Mouse (Mus musculus): ENCODE data around the gene Kif13a. TPM values are rescaled to one million over a fixed set of nuclear protein-coding genes. Genes with fewer than 3 reads are reported as not detected.

Gene Kif13a
- polyA plus RNA-seq, 1 experiment: 17.4 TPM

DNA sequence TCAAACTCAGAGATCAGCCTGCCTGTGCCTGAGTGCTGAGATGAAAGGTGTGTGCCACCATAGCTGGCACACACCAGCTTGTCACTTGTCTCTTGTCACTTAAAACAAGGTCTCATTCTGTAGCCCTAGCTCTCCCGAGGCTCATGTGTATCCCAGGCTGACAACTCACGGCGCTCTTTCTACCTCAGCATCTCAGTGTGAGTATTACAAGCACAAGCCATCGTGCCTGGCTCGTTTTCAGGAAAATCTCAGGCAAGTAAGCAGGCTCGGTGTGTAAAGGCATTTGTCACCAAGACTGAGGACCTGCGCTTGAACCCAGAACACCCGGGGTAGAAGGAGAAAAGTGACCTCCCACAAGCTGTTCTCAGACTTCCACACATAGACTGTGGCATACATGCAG, 185.8 kb downstream of the Kif13a start:
- Histone ChIP-seq H3K27me3 (replicated peaks; ENCODE audit: control insufficient read depth, insufficient read depth, low read length) (no peaks in the 10 kb centered on the region), H3K4me3 (ENCODE audit: insufficient read depth, low read depth, low read length) (no peak overlapping the region), H3K4me1 (ENCODE audit: control insufficient read depth, insufficient read depth, low read length) (no peaks in the 10 kb centered on the region; the same call in 1 of the 2 replicates), H3K27ac (ENCODE audit: insufficient read depth, low read depth, low read length) (no peak overlapping the region), H3K36me3 (ENCODE audit: control insufficient read depth, insufficient read depth, low read length) (no peaks in the 10 kb centered on the region)
- no peak for TF ChIP-seq POLR2A (IDR thresholded peaks at IDR 0.05; ENCODE audit: low read depth, low read length)
- TF ChIP-seq CTCF (conservative IDR thresholded peaks at IDR 0.05; ENCODE audit: insufficient read depth, insufficient read length, low read depth, low read length): no peak
- DNase-seq: no peak
- 87% methylated on average over 8 of the region's 8 CpGs for WGBS

DNA sequence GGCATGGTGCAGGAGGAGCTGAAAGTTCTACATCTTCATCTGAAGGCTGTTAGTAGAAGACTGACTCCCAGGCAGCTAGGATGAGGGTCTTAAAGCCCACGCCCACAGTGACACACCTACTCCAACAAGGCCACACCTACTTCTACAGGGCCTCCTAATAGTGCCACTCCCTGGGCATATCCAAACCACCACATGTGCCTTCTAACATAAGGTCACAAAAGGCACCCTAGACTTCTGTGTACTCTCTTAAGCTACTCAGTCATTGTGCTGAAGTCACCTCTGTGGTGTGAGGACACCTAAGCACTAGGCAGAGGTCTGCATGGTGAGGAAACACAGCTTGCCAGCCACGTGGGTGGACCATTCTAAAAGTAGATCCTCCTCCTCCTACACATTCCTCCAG, 187.3 kb downstream of the Kif13a start:
- Histone ChIP-seq H3K27ac (ENCODE audit: insufficient read depth, low read depth, low read length) (no peak overlapping the region), H3K4me3 (ENCODE audit: insufficient read depth, low read depth, low read length) (no peak overlapping the region), H3K36me3 (ENCODE audit: control insufficient read depth, insufficient read depth, low read length) (no peaks in the 10 kb centered on the region), H3K27me3 (replicated peaks; ENCODE audit: control insufficient read depth, insufficient read depth, low read length) (no peaks in the 10 kb centered on the region), H3K4me1 (ENCODE audit: control insufficient read depth, insufficient read depth, low read length) (no peaks in the 10 kb centered on the region; the same call in 1 of the 2 replicates)
- WGBS: 67% methylated on average over 2 of the region's 2 CpGs
- DNase-seq: no peak
- TF ChIP-seq CTCF (conservative IDR thresholded peaks at IDR 0.05; ENCODE audit: insufficient read depth, insufficient read length, low read depth, low read length) (no peak), POLR2A (IDR thresholded peaks at IDR 0.05; ENCODE audit: low read depth, low read length) (no peak)

DNA sequence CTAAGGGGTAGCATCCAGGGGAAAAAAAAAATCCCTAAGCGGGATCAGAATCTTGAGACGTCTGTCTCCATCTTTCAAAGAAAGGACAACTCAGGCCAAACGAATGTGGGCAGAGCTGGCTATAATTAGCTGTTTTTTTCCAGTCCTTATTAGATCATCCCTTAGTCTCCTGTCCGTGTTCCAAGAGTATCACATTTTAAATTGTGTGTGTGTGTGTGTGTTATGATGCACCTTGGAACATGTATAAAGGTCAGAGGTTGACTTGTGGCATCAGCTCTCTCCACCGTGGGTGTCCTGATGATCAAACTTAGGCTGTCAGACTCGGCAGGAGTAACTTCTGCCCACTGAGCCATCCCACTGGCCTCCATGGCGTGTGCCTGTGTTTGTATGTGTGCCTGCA, 190.2 kb downstream of the Kif13a start:
- Histone ChIP-seq H3K4me3 (ENCODE audit: insufficient read depth, low read depth, low read length) (no peak overlapping the region), H3K36me3 (ENCODE audit: control insufficient read depth, insufficient read depth, low read length) (no peaks in the 10 kb centered on the region), H3K4me1 (ENCODE audit: control insufficient read depth, insufficient read depth, low read length) (no peaks in the 10 kb centered on the region; the same call in 1 of the 2 replicates), H3K27me3 (replicated peaks; ENCODE audit: control insufficient read depth, insufficient read depth, low read length) (no peaks in the 10 kb centered on the region), H3K27ac (ENCODE audit: insufficient read depth, low read depth, low read length) (no peak overlapping the region)
- no peak for DNase-seq
- 77% methylated on average over 7 of the region's 7 CpGs for WGBS
- TF ChIP-seq POLR2A (IDR thresholded peaks at IDR 0.05; ENCODE audit: low read depth, low read length): no peak
- TF ChIP-seq CTCF (conservative IDR thresholded peaks at IDR 0.05; ENCODE audit: insufficient read depth, insufficient read length, low read depth, low read length): no peak

DNA sequence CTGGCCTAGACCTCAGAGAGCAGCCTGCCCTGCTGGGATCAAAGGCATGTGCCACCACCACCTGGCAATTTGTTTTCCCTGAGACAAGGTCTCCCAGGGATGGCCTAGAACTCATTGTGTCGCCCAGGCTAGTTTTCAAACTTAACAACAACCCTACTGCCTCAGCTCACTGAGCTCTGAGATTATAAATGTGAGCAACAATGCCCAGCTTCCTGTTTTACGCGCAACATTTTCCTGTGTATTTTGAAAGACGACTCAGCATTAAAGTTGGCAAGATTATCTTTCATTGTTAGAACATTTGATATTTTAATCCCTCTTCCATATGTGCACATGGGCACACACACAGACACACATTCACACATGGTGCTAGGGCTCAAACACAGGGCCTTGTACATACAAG, 192.2 kb downstream of the Kif13a start:
- TF ChIP-seq CTCF (conservative IDR thresholded peaks at IDR 0.05; ENCODE audit: insufficient read depth, insufficient read length, low read depth, low read length) (no peak), POLR2A (IDR thresholded peaks at IDR 0.05; ENCODE audit: low read depth, low read length) (no peak)
- no peak overlapping the region for H3K27ac ChIP-seq (ENCODE audit: insufficient read depth, low read depth, low read length)
- no peak for DNase-seq
- no peaks in the 10 kb centered on the region for H3K27me3 ChIP-seq (replicated peaks; ENCODE audit: control insufficient read depth, insufficient read depth, low read length)
- no peaks in the 10 kb centered on the region; the same call in 1 of the 2 replicates for H3K4me1 ChIP-seq (ENCODE audit: control insufficient read depth, insufficient read depth, low read length)
- H3K36me3 ChIP-seq (ENCODE audit: control insufficient read depth, insufficient read depth, low read length): no peaks in the 10 kb centered on the region
- 69% methylated on average over 4 of the region's 4 CpGs for WGBS
- H3K4me3 ChIP-seq (ENCODE audit: insufficient read depth, low read depth, low read length): no peak overlapping the region

DNA sequence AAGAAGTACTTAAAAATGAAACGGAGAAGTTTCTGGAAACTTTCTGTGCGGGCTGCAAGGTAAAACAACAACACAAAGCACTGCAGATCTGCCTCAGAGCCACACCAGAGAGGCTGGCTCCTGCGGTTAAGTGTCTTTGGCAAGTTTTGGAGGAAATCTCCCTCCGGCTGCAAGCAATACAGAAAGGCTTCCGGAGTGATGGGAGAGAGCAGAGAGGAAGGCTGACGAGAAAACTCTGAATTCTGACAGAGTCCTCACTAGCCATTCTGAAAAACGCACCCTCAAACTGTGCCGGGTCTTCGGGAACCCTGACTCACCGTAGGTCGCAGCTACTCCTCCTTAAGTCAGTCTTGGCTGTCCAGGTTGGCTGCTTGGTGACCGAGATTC, 193.2 kb downstream of the Kif13a start:
- DNase-seq: peak; percentile 31
- WGBS: 1% methylated on average over 12 of the region's 12 CpGs
- Histone ChIP-seq H3K27me3 (replicated peaks; ENCODE audit: control insufficient read depth, insufficient read depth, low read length) (no peaks in the 10 kb centered on the region), H3K4me1 (ENCODE audit: control insufficient read depth, insufficient read depth, low read length) (no peaks in the 10 kb centered on the region; the same call in 1 of the 2 replicates), H3K4me3 (ENCODE audit: insufficient read depth, low read depth, low read length) (peak overlapping the region; percentile 48), H3K36me3 (ENCODE audit: control insufficient read depth, insufficient read depth, low read length) (no peaks in the 10 kb centered on the region), H3K27ac (ENCODE audit: insufficient read depth, low read depth, low read length) (peak overlapping the region; percentile 71)
- no peak for TF ChIP-seq CTCF (conservative IDR thresholded peaks at IDR 0.05; ENCODE audit: insufficient read depth, insufficient read length, low read depth, low read length)
- TF ChIP-seq POLR2A (IDR thresholded peaks at IDR 0.05; ENCODE audit: low read depth, low read length): no peak

DNA sequence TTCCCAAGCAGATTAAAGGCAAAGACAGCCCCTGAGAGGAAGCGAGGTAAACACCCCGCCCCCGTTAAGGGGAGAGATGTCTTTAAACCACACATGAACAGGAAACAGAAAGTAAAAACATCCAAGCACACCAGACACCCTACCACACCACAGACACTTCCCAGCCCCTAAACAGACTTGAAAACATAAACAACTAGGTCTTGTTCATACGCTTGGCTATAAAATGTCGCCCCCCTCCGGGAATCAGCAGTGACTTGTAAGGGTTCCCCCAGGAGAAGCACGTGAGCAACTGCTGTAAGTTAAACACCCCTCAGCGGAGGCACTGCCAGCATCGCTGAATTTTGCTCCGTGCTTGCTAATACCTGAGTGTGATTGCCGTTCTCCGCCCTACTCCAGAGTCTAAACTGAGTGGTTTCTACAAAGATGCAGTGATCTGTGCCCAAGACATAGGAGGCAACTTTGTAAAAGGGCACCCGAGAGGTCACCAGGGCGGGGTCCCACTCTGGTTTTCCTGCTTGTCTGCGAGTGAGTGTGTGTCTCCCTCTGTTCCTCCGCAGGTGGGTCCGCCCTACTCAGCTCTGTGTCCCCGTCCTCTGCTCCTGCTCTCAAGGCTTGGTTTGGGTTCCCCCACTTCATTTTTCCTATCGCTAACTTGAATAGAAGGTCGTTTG, 193.7 kb downstream of the Kif13a start:
- no peak for TF ChIP-seq CTCF (conservative IDR thresholded peaks at IDR 0.05; ENCODE audit: insufficient read depth, insufficient read length, low read depth, low read length)
- no peak for TF ChIP-seq POLR2A (IDR thresholded peaks at IDR 0.05; ENCODE audit: low read depth, low read length)
- WGBS: under 1% methylated on average over 20 of the region's 20 CpGs
- Histone ChIP-seq H3K4me1 (ENCODE audit: control insufficient read depth, insufficient read depth, low read length) (no peaks in the 10 kb centered on the region; the same call in 1 of the 2 replicates), H3K36me3 (ENCODE audit: control insufficient read depth, insufficient read depth, low read length) (no peaks in the 10 kb centered on the region), H3K27ac (ENCODE audit: insufficient read depth, low read depth, low read length) (peak overlapping the region; percentile 71), H3K4me3 (ENCODE audit: insufficient read depth, low read depth, low read length) (peak overlapping the region; percentile 48), H3K27me3 (replicated peaks; ENCODE audit: control insufficient read depth, insufficient read depth, low read length) (no peaks in the 10 kb centered on the region)
- DNase-seq: peak; percentile 69

DNA sequence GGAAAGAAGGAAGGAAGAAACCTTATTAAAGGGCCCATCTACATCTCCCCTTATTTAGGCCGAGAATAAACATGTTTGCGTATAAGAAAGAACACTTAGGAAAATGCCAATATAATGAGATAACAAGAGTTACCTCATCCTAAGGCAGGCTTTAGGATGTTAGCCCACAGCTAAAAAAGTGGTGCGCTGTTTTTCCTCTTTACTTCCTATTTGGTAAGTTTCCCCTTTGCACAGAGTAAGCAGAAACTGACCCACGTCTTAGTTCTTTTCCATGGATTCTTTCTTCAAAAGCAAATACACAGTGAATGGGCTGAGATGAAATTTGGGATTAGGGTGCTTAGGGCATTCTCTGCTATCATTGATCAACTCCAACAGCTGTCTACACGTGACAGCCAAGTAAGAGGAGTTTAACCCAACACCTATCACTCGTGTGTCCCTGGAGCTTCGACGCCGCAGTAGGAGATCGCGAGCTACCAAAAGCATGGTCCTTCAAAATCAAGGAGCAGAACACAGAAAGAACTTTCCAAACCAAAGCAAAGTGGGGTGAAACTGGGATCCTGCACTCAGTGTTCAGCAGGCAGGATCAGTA, 194.4 kb downstream of the Kif13a start:
- peak overlapping the region; percentile 71 for H3K27ac ChIP-seq (ENCODE audit: insufficient read depth, low read depth, low read length)
- no peaks in the 10 kb centered on the region for H3K36me3 ChIP-seq (ENCODE audit: control insufficient read depth, insufficient read depth, low read length)
- H3K4me3 ChIP-seq (ENCODE audit: insufficient read depth, low read depth, low read length): peak overlapping the region; percentile 48
- TF ChIP-seq POLR2A (IDR thresholded peaks at IDR 0.05; ENCODE audit: low read depth, low read length) (no peak), CTCF (conservative IDR thresholded peaks at IDR 0.05; ENCODE audit: insufficient read depth, insufficient read length, low read depth, low read length) (no peak)
- WGBS: 33% methylated on average over 11 of the region's 11 CpGs
- peak; percentile 11 for DNase-seq
- H3K4me1 ChIP-seq (ENCODE audit: control insufficient read depth, insufficient read depth, low read length): no peaks in the 10 kb centered on the region; the same call in 1 of the 2 replicates
- H3K27me3 ChIP-seq (replicated peaks; ENCODE audit: control insufficient read depth, insufficient read depth, low read length): no peaks in the 10 kb centered on the region
